Mouse (Mus musculus) midbrain, postnatal 0 days (tissue): ENCODE results near the gene Gm9789. TPM values are rescaled to one million over a fixed set of nuclear protein-coding genes. Genes with fewer than 3 reads are reported as not detected.

Experiments
- ATAC-seq: fragments of 200-750 bp; cut with Nextera tagmentation; 2 replicates; pipeline ENCODE4 v1.8.0; 2017; ENCODE audit warnings: moderate number of reproducible peaks, mild to moderate bottlenecking, moderate TSS enrichment, moderate library complexity; ENCODE audit not compliant: low FRiP score
- DNase-seq: peaks from one replicate; pipeline ENCODE4 v3.0.0-alpha.2; 2015; ENCODE audit warnings: low spot score
- H3K27ac ChIP-seq: fragments of 300-500 bp; sonication (generic); 2 replicates; pipeline ENCODE4 v1.5.1; 2014; ENCODE audit warnings: low read depth, mild to moderate bottlenecking, low read length, mixed read lengths
- H3K27me3 ChIP-seq: fragments of 300-500 bp; sonication (generic); 2 replicates; pipeline ENCODE4 v1.6.1; 2014; ENCODE audit warnings: low read length, control low read depth, mixed read lengths; ENCODE audit not compliant: insufficient read depth
- H3K36me3 ChIP-seq: fragments of 300-500 bp; sonication (generic); 2 replicates; pipeline ENCODE4 v1.6.1; 2014; ENCODE audit warnings: low read length, control low read depth, mixed read lengths; ENCODE audit not compliant: insufficient read depth
- H3K4me1 ChIP-seq: fragments of 300-500 bp; sonication (generic); 2 replicates; pipeline ENCODE4 v1.6.1; 2014; ENCODE audit warnings: mild to moderate bottlenecking, control low read depth, antibody characterized with exemption, low read length, mixed read lengths; ENCODE audit not compliant: insufficient read depth
- H3K4me2 ChIP-seq: fragments of 300-500 bp; sonication (generic); 2 replicates; pipeline ENCODE4 v1.6.1; 2014; ENCODE audit warnings: low read depth, mild to moderate bottlenecking, low read length, mixed read lengths; ENCODE audit not compliant: poor library complexity, severe bottlenecking
- H3K4me3 ChIP-seq: fragments of 300-500 bp; sonication (generic); 2 replicates; pipeline ENCODE4 v1.5.1; 2014; ENCODE audit warnings: low read depth, mild to moderate bottlenecking, low read length, moderate library complexity
- H3K9ac ChIP-seq: fragments of 300-500 bp; sonication (generic); replicated peaks from 2 replicates; pipeline ENCODE4 v1.6.1; 2014; ENCODE audit warnings: mild to moderate bottlenecking, low read length, moderate library complexity, mixed read lengths; ENCODE audit not compliant: poor library complexity, severe bottlenecking
- H3K9me3 ChIP-seq: fragments of 300-500 bp; sonication (generic); 2 replicates; pipeline ENCODE4 v1.6.1; 2016; ENCODE audit warnings: low read length, control low read depth
- CTCF ChIP-seq: IDR thresholded peaks from 2 replicates; pipeline ENCODE4 v1.5.1; 2016; ENCODE audit warnings: antibody characterized with exemption, mild to moderate bottlenecking
- WGBS: fragments of 180-500 bp; shearing (Covaris S2); extraction: QIAGEN DNeasy Blood & Tissue Kit; methylation state at CpG from one replicate; pipeline ENCODE4 v1.1.7; 2014; 5-methylcytosine and 5-hydroxymethylcytosine counted together
- polyA plus RNA-seq: library from polyadenylated mRNA; unstranded; fragments of >200 nt; fragmentation: Nextera tagmentation; extraction: Ambion mirVana; gene quantifications from 2 replicates; pipeline ENCODE4 v1.2.1, GENCODE M21; 2015
- total RNA-seq: library from RNA; depleted of rRNA; stranded (reverse); fragments of >200 nt; gene quantifications from 2 replicates; pipeline ENCODE4 v1.2.3, GENCODE M21; 2014; rRNA removed

The Gm9789 gene
- total and polyA plus RNA-seq, 2 experiments from 2014 or later: not detected

GRCm38 (mm10) chr16:89205561-89205960 is 47.8 kb downstream of the Gm9789 start, which contains the start of gene Krtap20-2:
Gene Krtap20-2 (plus strand): TSS chr16:89205861.
- DNase-seq (no peak), ATAC-seq (no peak)
- H3K9me3 ChIP-seq: no peaks in the 10 kb centered on the region
- no peak within 1 kb of the TSS for H3K27ac ChIP-seq
- H3K4me3 ChIP-seq: no peak within 1 kb of the TSS
- H3K4me1 ChIP-seq: no peaks in the 10 kb centered on the region
- no peak within 1 kb of the TSS for H3K4me2 ChIP-seq
- no peaks in the 10 kb centered on the region for H3K36me3 ChIP-seq
- no peak for TF ChIP-seq CTCF
- no peak within 1 kb of the TSS for H3K9ac ChIP-seq
- 83% methylated on average over 1 of the region's 1 CpGs for WGBS
- H3K27me3 ChIP-seq: no peaks in the 10 kb centered on the region

Other genes starting within 250 kb of the Gm9789 start
- gene Krtap19-9b, start 225.7 kb upstream of the Gm9789 start, total RNA-seq: not detected in 2 replicates
- gene Krtap19-9b, start 225.7 kb upstream of the Gm9789 start, polyA plus RNA-seq: not detected in 2 replicates
- gene Krtap16-3, start 195.1 kb upstream of the Gm9789 start, total RNA-seq: not detected in 2 replicates
- gene Krtap16-3, start 195.1 kb upstream of the Gm9789 start, polyA plus RNA-seq: not detected in 2 replicates
- not detected in 2 replicates for gene Krtap22-2, start 147.2 kb upstream of the Gm9789 start, total RNA-seq
- not detected in 2 replicates for gene Krtap22-2, start 147.2 kb upstream of the Gm9789 start, polyA plus RNA-seq
- not detected in 2 replicates for gene Gm10229, start 142.7 kb upstream of the Gm9789 start, total RNA-seq
- gene Gm10229, start 142.7 kb upstream of the Gm9789 start, polyA plus RNA-seq: not detected in 2 replicates
- gene Krtap6-1, start 126.3 kb upstream of the Gm9789 start, total RNA-seq: not detected in 2 replicates
- gene Krtap6-1, start 126.3 kb upstream of the Gm9789 start, polyA plus RNA-seq: not detected in 2 replicates
- gene Gm10228, start 116.5 kb upstream of the Gm9789 start, total RNA-seq: not detected in 2 replicates
- not detected in 2 replicates for gene Gm10228, start 116.5 kb upstream of the Gm9789 start, polyA plus RNA-seq
- gene Krtap6-5, start 110.1 kb upstream of the Gm9789 start, total RNA-seq: not detected in 2 replicates
- not detected in 2 replicates for gene Krtap6-5, start 110.1 kb upstream of the Gm9789 start, polyA plus RNA-seq
- not detected in 2 replicates for gene 1110025L11Rik, start 94.0 kb upstream of the Gm9789 start, total RNA-seq
- not detected in 2 replicates for gene 1110025L11Rik, start 94.0 kb upstream of the Gm9789 start, polyA plus RNA-seq
- gene Krtap6-3, start 73.9 kb upstream of the Gm9789 start, total RNA-seq: not detected in 2 replicates
- gene Krtap6-3, start 73.9 kb upstream of the Gm9789 start, polyA plus RNA-seq: not detected in 2 replicates
- gene Gm6358, start 17.1 kb upstream of the Gm9789 start, total RNA-seq: not detected in 2 replicates
- gene Gm6358, start 17.1 kb upstream of the Gm9789 start, polyA plus RNA-seq: not detected in 2 replicates
- not detected in 2 replicates for gene Gm10061, start 6.9 kb upstream of the Gm9789 start, total RNA-seq
- not detected in 2 replicates for gene Gm10061, start 6.9 kb upstream of the Gm9789 start, polyA plus RNA-seq
- not detected in 2 replicates for gene Gm7735, start 11.5 kb downstream of the Gm9789 start, total RNA-seq
- not detected in 2 replicates for gene Gm7735, start 11.5 kb downstream of the Gm9789 start, polyA plus RNA-seq
- not detected in 2 replicates for gene 1110057P08Rik, start 16.8 kb downstream of the Gm9789 start, total RNA-seq
- not detected in 2 replicates for gene 1110057P08Rik, start 16.8 kb downstream of the Gm9789 start, polyA plus RNA-seq
- not detected in 2 replicates for gene Krtap20-2, start 47.9 kb downstream of the Gm9789 start, total RNA-seq
- gene Krtap20-2, start 47.9 kb downstream of the Gm9789 start, polyA plus RNA-seq: not detected in 2 replicates
- not detected in 2 replicates for gene Krtap21-1, start 245.9 kb downstream of the Gm9789 start, total RNA-seq
- not detected in 2 replicates for gene Krtap21-1, start 245.9 kb downstream of the Gm9789 start, polyA plus RNA-seq